Mouse (Mus musculus) limb, embryonic 13.5 days (tissue): ENCODE results near the gene Atp6v0c. TPM values are rescaled to one million over a fixed set of nuclear protein-coding genes. Genes with fewer than 3 reads are reported as not detected.
"Not testable (repeated sequence)": the region's sequence is repeated elsewhere in the genome, so short reads cannot be mapped to it uniquely, and the experiment has no call there.

Experiments
- ATAC-seq: fragments of 200-750 bp; cut with Nextera tagmentation; 2 replicates; pipeline ENCODE4 v1.8.0; 2017; ENCODE audit warnings: low read depth, moderate number of reproducible peaks, moderate TSS enrichment; ENCODE audit not compliant: low FRiP score
- H3K27ac ChIP-seq: fragments of 300-500 bp; sonication (generic); 2 replicates; pipeline ENCODE4 v1.5.1; 2015; ENCODE audit warnings: inconsistent platforms, mild to moderate bottlenecking, moderate library complexity
- H3K27me3 ChIP-seq: fragments of 300-500 bp; sonication (generic); 2 replicates; pipeline ENCODE4 v1.6.1; 2015; ENCODE audit warnings: mild to moderate bottlenecking, inconsistent platforms
- H3K36me3 ChIP-seq: fragments of 300-500 bp; sonication (generic); 2 replicates; pipeline ENCODE4 v1.6.1; 2015; ENCODE audit warnings: inconsistent platforms, mild to moderate bottlenecking, moderate library complexity
- H3K4me1 ChIP-seq: fragments of 300-500 bp; sonication (generic); 2 replicates; pipeline ENCODE4 v1.6.1; 2015; ENCODE audit warnings: inconsistent platforms
- H3K4me2 ChIP-seq: fragments of 300-500 bp; sonication (generic); replicated peaks from 2 replicates; pipeline ENCODE4 v1.6.1; 2015; ENCODE audit warnings: inconsistent platforms, mild to moderate bottlenecking, moderate library complexity
- H3K4me3 ChIP-seq: fragments of 300-500 bp; sonication (generic); 2 replicates; pipeline ENCODE4 v1.5.1; 2015; ENCODE audit warnings: moderate library complexity, mild to moderate bottlenecking, inconsistent platforms
- H3K9ac ChIP-seq: fragments of 300-500 bp; sonication (generic); 2 replicates; pipeline ENCODE4 v1.6.1; 2015; ENCODE audit warnings: mild to moderate bottlenecking, inconsistent platforms
- H3K9me3 ChIP-seq: fragments of 300-500 bp; sonication (generic); 2 replicates; pipeline ENCODE4 v1.6.1; 2016; ENCODE audit warnings: inconsistent platforms
- WGBS: fragments of 180-500 bp; shearing (Covaris S2); methylation state at CpG from one replicate; pipeline ENCODE4 v1.1.7; 2015; 5-methylcytosine and 5-hydroxymethylcytosine counted together
- polyA plus RNA-seq: library from polyadenylated mRNA; unstranded; fragments of >200 nt; fragmentation: Nextera tagmentation; extraction: Ambion mirVana; gene quantifications from 2 replicates; pipeline ENCODE4 v1.2.1, GENCODE M21; 2015

Atp6v0c gene
- polyA plus RNA-seq, 1 experiment from 2014 or later = 446 TPM

GRCm38 (mm10) chr17:24129246-24129645 lies 40.3 kb downstream of the Atp6v0c start:
- H3K36me3 ChIP-seq, H3K9ac ChIP-seq, H3K4me3 ChIP-seq, ATAC-seq, H3K27ac ChIP-seq, H3K9me3 ChIP-seq, H3K4me2 ChIP-seq, H3K27me3 ChIP-seq, H3K4me1 ChIP-seq: not testable (repeated sequence)
- WGBS = 92% methylated on average over 4 of the region's 4 CpGs

DNA sequence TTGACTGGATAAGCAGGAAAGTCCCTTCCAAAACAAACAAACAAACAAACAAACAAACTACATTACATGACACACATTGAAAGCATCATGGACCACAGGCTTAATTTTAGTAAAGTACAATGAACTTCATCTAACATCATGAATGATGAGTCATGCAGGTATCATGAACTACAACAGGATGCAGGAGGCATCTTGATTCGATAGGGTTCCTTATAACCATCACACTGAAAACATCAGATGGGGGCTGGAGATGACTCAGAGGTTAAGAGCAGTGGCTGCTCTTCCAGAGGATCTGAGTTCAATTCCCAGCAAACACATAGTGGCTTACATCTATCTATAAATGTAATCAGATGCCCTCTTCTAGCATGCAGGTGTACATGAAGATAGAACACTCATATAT lies 41.9 kb downstream of the Atp6v0c start:
- no peak overlapping the region for H3K4me2 ChIP-seq
- H3K4me3 ChIP-seq = no peak overlapping the region
- H3K27ac ChIP-seq = no peak overlapping the region
- WGBS = 91% methylated on average over 1 of the region's 1 CpGs
- H3K36me3 ChIP-seq = no peaks in the 10 kb centered on the region
- no peaks in the 10 kb centered on the region for H3K9me3 ChIP-seq
- H3K27me3 ChIP-seq = no peaks in the 10 kb centered on the region
- H3K9ac ChIP-seq = no peak overlapping the region
- no peak for ATAC-seq
- peaks cover 10% of the 10 kb centered on the region for H3K4me1 ChIP-seq

DNA sequence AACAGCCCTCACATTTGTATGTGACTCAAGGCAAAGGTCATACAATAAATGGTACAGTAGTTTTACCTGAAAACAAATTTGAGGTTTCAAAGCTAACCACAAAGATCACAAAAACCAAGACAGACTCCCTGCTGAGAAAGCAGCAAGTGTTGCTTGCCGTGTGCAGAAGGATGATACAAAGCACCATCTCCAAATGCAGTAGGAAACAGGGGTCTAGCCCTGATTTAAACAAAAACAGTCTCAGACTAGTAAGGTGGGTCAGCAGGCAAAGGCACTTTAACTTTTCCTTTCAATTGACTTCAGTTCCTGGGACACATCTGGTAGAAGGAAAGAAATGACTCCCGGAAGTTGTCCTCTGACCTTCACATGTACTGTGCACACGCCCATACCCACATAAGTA lies 42.7 kb downstream of the Atp6v0c start:
- WGBS = 82% methylated on average over 3 of the region's 3 CpGs
- H3K4me3 ChIP-seq = no peak overlapping the region
- no peaks in the 10 kb centered on the region for H3K9me3 ChIP-seq
- no peak overlapping the region for H3K27ac ChIP-seq
- H3K36me3 ChIP-seq = no peaks in the 10 kb centered on the region
- no peak for ATAC-seq
- no peaks in the 10 kb centered on the region for H3K27me3 ChIP-seq
- no peak overlapping the region for H3K4me2 ChIP-seq
- H3K4me1 ChIP-seq = peaks cover 10% of the 10 kb centered on the region
- H3K9ac ChIP-seq = no peak overlapping the region

GRCm38 (mm10) chr17:24119446-24119845 lies 50.1 kb downstream of the Atp6v0c start:
- Histone ChIP-seq H3K4me2 (no peak overlapping the region), H3K4me1 (peaks cover 7% of the 10 kb centered on the region; the same call in 1 of the 2 replicates), H3K9ac (no peak overlapping the region), H3K4me3 (no peak overlapping the region), H3K27me3 (no peaks in the 10 kb centered on the region), H3K27ac (no peak overlapping the region), H3K9me3 (no peaks in the 10 kb centered on the region), H3K36me3 (peaks cover 3% of the 10 kb centered on the region; the same call in 1 of the 2 replicates)
- WGBS = 79% methylated on average over 3 of the region's 3 CpGs
- no peak for ATAC-seq

Other genes starting within 250 kb of the Atp6v0c start
- not detected in 2 replicates for gene Sbp, start 228.0 kb downstream of the Atp6v0c start, polyA plus RNA-seq
- gene Sbpl, start 214.4 kb downstream of the Atp6v0c start, polyA plus RNA-seq = not detected in 2 replicates
- not detected in 2 replicates for gene Prss30, start 189.1 kb downstream of the Atp6v0c start, polyA plus RNA-seq
- 0.47 and 0.60 TPM in 2 replicates for gene Prss22, start 171.6 kb downstream of the Atp6v0c start, polyA plus RNA-seq
- 0.52 and 0.55 TPM in 2 replicates for gene Prss27, start 131.6 kb downstream of the Atp6v0c start, polyA plus RNA-seq
- gene Kctd5, start 96.2 kb downstream of the Atp6v0c start, polyA plus RNA-seq = 75.7 and 77.4 TPM in 2 replicates
- gene Pdpk1, start 18.8 kb downstream of the Atp6v0c start, polyA plus RNA-seq = 37.9 and 38.2 TPM in 2 replicates
- gene Amdhd2, start 5.9 kb downstream of the Atp6v0c start, polyA plus RNA-seq = 36.9 and 38.1 TPM in 2 replicates
- gene Tbc1d24, start 35.9 kb upstream of the Atp6v0c start, polyA plus RNA-seq = 9.1 and 10.2 TPM in 2 replicates
- gene Ntn3, start 39.8 kb upstream of the Atp6v0c start, polyA plus RNA-seq = 14.5 and 14.9 TPM in 2 replicates
- gene Tedc2, start 51.1 kb upstream of the Atp6v0c start, polyA plus RNA-seq = 15.8 and 16.3 TPM in 2 replicates
- 65.4 and 67.0 TPM in 2 replicates for gene Ccnf, start 81.8 kb upstream of the Atp6v0c start, polyA plus RNA-seq
- not detected in 2 replicates for gene Abca17, start 181.4 kb upstream of the Atp6v0c start, polyA plus RNA-seq
- gene Abca3, start 182.2 kb upstream of the Atp6v0c start, polyA plus RNA-seq = 5.6 and 6.6 TPM in 2 replicates
- gene Rnps1, start 244.9 kb upstream of the Atp6v0c start, polyA plus RNA-seq = 322 TPM in 2 replicates